In genomic region chr5:96160467-96161262, GRCm38 (mm10) we compare ENCODE assay signal across 8 mouse cellular contexts. TPM values are rescaled to one million over a fixed set of nuclear protein-coding genes. Genes with fewer than 3 reads are reported as not detected.
DNase-seq lines count a peak whose midpoint lies in the region; ATAC-seq and TF ChIP-seq lines count a peak whose summit lies in the region.

No protein-coding gene starts in this region.

- peak overlapping the region; percentile 80 for H3K4me2 ChIP-seq in heart, embryonic 14.5 days (ENCODE audit: low read length)
- H3K4me2 ChIP-seq in lung, embryonic 14.5 days = peak overlapping the region; percentile 60
- peak overlapping the region; percentile 76 for H3K4me2 ChIP-seq in neural tube, embryonic 15.5 days

- H3K9me3 ChIP-seq in heart, embryonic 14.5 days (ENCODE audit: control insufficient read depth, low read length) = no peaks in the 10 kb centered on the region
- H3K9me3 ChIP-seq in lung, embryonic 14.5 days (ENCODE audit: low read depth, low read length) = no peaks in the 10 kb centered on the region
- no peaks in the 10 kb centered on the region for H3K9me3 ChIP-seq in neural tube, embryonic 15.5 days (replicated peaks)

- TF ChIP-seq CTCF in lung, embryonic 14.5 days (IDR thresholded peaks at IDR 0.05; ENCODE audit: low read depth) = peak; percentile 23; the same call in 1 of the 2 replicates

- peak overlapping the region; percentile 72 to 99 for H3K27ac ChIP-seq in heart, embryonic 14.5 days (replicated peaks in 1 of 2; ENCODE audit: control insufficient read depth in 1 of 2, insufficient read depth in 1 of 2, low read depth in 2 of 2, low read length in 2 of 2)
- peak overlapping the region; percentile 99 for H3K27ac ChIP-seq in lung, embryonic 14.5 days (ENCODE audit: low read depth)
- H3K27ac ChIP-seq in neural tube, embryonic 15.5 days (replicated peaks) = peak overlapping the region; percentile 99

- ATAC-seq in heart, embryonic 14.5 days (ENCODE audit: insufficient number of reproducible peaks, insufficient read depth, low FRiP score, low read depth) = no peak
- 0 out of 2 replicates have a peak, but pooled peaks have one; percentile 2 for ATAC-seq in lung, embryonic 14.5 days (ENCODE audit: insufficient read depth)
- peak; percentile 1 for ATAC-seq in neural tube, embryonic 15.5 days (ENCODE audit: low FRiP score)

- peaks cover 0 to 13% of the 10 kb centered on the region in 2 experiments; a peak in 2 of 4 replicates for H3K4me1 ChIP-seq in heart, embryonic 14.5 days (ENCODE audit: control insufficient read depth in 2 of 2, insufficient read depth in 2 of 2, low read length in 2 of 2)
- peaks cover 17% of the 10 kb centered on the region for H3K4me1 ChIP-seq in lung, embryonic 14.5 days (ENCODE audit: insufficient read depth)
- peaks cover 11% of the 10 kb centered on the region for H3K4me1 ChIP-seq in neural tube, embryonic 15.5 days

- H3K27me3 ChIP-seq in heart, embryonic 14.5 days (ENCODE audit: control insufficient read depth, insufficient read depth, low read length) = no peaks in the 10 kb centered on the region
- no peaks in the 10 kb centered on the region for H3K27me3 ChIP-seq in lung, embryonic 14.5 days (ENCODE audit: insufficient read depth, low read length)
- no peaks in the 10 kb centered on the region for H3K27me3 ChIP-seq in neural tube, embryonic 15.5 days (replicated peaks)

- H3K9ac ChIP-seq in heart, embryonic 14.5 days (ENCODE audit: low read length) = peak overlapping the region; percentile 99
- peak overlapping the region; percentile 98 for H3K9ac ChIP-seq in lung, embryonic 14.5 days
- peak overlapping the region; percentile 98 for H3K9ac ChIP-seq in neural tube, embryonic 15.5 days (replicated peaks)

- DNase-seq in A20 (ENCODE audit: low read depth, low spot score) = peak; percentile 83
- DNase-seq in adipocyte (ENCODE audit: low spot score) = peak; percentile 67
- DNase-seq in embryo, embryonic 10.5 days (ENCODE audit: low spot score) = peak; percentile 63
- DNase-seq in kidney, postnatal 14 days = peak; percentile 59
- peak; percentile 75 for DNase-seq in lung, embryonic 14.5 days
- peak; percentile 47 for DNase-seq in thymus, postnatal 25 days

- no peaks in the 10 kb centered on the region for H3K36me3 ChIP-seq in heart, embryonic 14.5 days (ENCODE audit: control insufficient read depth, insufficient read depth, low read length)
- no peaks in the 10 kb centered on the region for H3K36me3 ChIP-seq in lung, embryonic 14.5 days (ENCODE audit: insufficient read depth)
- no peaks in the 10 kb centered on the region for H3K36me3 ChIP-seq in neural tube, embryonic 15.5 days

- H3K4me3 ChIP-seq in heart, embryonic 14.5 days (ENCODE audit: control insufficient read depth in 1 of 2, insufficient read depth in 1 of 2, low read depth in 1 of 2, low read length in 2 of 2) = peak overlapping the region; percentile 97
- peak overlapping the region; percentile 93 for H3K4me3 ChIP-seq in lung, embryonic 14.5 days (ENCODE audit: low read depth, low read length)
- peak overlapping the region; percentile 97 for H3K4me3 ChIP-seq in neural tube, embryonic 15.5 days (replicated peaks)

- WGBS in heart, embryonic 14.5 days = under 1% methylated on average over 50 of the region's 50 CpGs
- under 1% methylated on average over 45 of the region's 50 CpGs for WGBS in lung, embryonic 14.5 days
- under 1% methylated on average over 41 of the region's 50 CpGs for WGBS in neural tube, embryonic 15.5 days

RNA-seq across cellular contexts. Expression of gene Cnot6l, which starts 3.3 kb away (rescaled TPM):
- 20.8 and 23.9 TPM in 2 replicates for polyA plus RNA-seq in heart, embryonic 14.5 days (2014; fragmentation: Nextera tagmentation; extraction: Ambion mirVana)
- polyA plus RNA-seq in lung, embryonic 14.5 days (2014; fragmentation: Nextera tagmentation; extraction: Ambion mirVana) = 27.4 and 31.7 TPM in 2 replicates
- 15.3 and 21.1 TPM in 2 replicates for polyA plus RNA-seq in neural tube, embryonic 15.5 days (2015; fragmentation: Nextera tagmentation; extraction: Ambion mirVana)

RNA-seq across cellular contexts. Expression of gene Mrpl1, which starts 48.6 kb away (rescaled TPM):
- polyA plus RNA-seq in heart, embryonic 14.5 days (2014; fragmentation: Nextera tagmentation; extraction: Ambion mirVana) = 18.8 and 22.6 TPM in 2 replicates
- 19.8 and 22.1 TPM in 2 replicates for polyA plus RNA-seq in lung, embryonic 14.5 days (2014; fragmentation: Nextera tagmentation; extraction: Ambion mirVana)
- 15.5 and 19.1 TPM in 2 replicates for polyA plus RNA-seq in neural tube, embryonic 15.5 days (2015; fragmentation: Nextera tagmentation; extraction: Ambion mirVana)
